Mouse (Mus musculus) heart, adult 9 months (tissue): ENCODE data around the gene Snx15.

ENCODE experiments used
- DNase-seq, 2 experiments: peaks; one replicate each; pipeline ENCODE4 v3.0.0; 2022; ENCODE audit warnings: low spot score in 2 of 2

The Snx15 gene

GRCm38 (mm10) chr19:6121761-6122160 lies 6.3 kb downstream of the Snx15 start:
- DNase-seq: no peak

- no peak for DNase-seq
These were observed 9.4 kb downstream of the Snx15 start for GRCm38 (mm10) chr19:6118677-6119185.

- peak; percentile 88 to 89 for DNase-seq
These were observed 10.0 kb downstream of the Snx15 start, which contains the start of gene Sac3d1 for GRCm38 (mm10) chr19:6117986-6118676. Sac3d1 (minus strand) TSS chr19:6118650.

- DNase-seq: no peak
These were observed 10.6 kb downstream of the Snx15 start for GRCm38 (mm10) chr19:6117346-6117985.

GRCm38 (mm10) chr19:6116113-6116850 lies 11.8 kb downstream of the Snx15 start:
- DNase-seq: peak in 1 of 2 experiments; percentile 15

- no peak for DNase-seq
These were observed 15.0 kb downstream of the Snx15 start for GRCm38 (mm10) chr19:6113116-6113515.

- no peak for DNase-seq
These were observed 22.5 kb downstream of the Snx15 start, which contains the start of gene Naaladl1 for GRCm38 (mm10) chr19:6105586-6105985. Naaladl1 (plus strand) TSS chr19:6105782.

GRCm38 (mm10) chr19:6104476-6104875 lies 23.6 kb downstream of the Snx15 start:
- no peak for DNase-seq

GRCm38 (mm10) chr19:6102169-6102853 lies 25.8 kb downstream of the Snx15 start:
- DNase-seq: no peak

GRCm38 (mm10) chr19:6101186-6101585 lies 26.9 kb downstream of the Snx15 start:
- DNase-seq: no peak

GRCm38 (mm10) chr19:6097847-6098246 lies 30.3 kb downstream of the Snx15 start:
- no peak for DNase-seq

GRCm38 (mm10) chr19:6094119-6094518 lies 34.0 kb downstream of the Snx15 start, which contains the start of gene AC131692.1:
AC131692.1 (plus strand) TSS chr19:6094419.
- DNase-seq: no peak

- no peak for DNase-seq
These were observed 39.3 kb downstream of the Snx15 start for GRCm38 (mm10) chr19:6088841-6089240.

- no peak for DNase-seq
These were observed 42.7 kb downstream of the Snx15 start for GRCm38 (mm10) chr19:6085417-6085879.

GRCm38 (mm10) chr19:6084478-6085248 lies 43.4 kb downstream of the Snx15 start, which contains the start of the genes Zfpl1 and Cdca5:
Zfpl1 (minus strand) TSS chr19:6084956.
Cdca5 (plus strand) TSS chr19:6084983.
- peak; percentile 94 to 96 for DNase-seq

GRCm38 (mm10) chr19:6082156-6082555 lies 45.9 kb downstream of the Snx15 start, which contains the start of gene Gm28374:
Gm28374 (minus strand) TSS chr19:6082256.
- no peak for DNase-seq

- DNase-seq: no peak
These were observed 48.1 kb downstream of the Snx15 start, which contains the start of gene Tmem262 for GRCm38 (mm10) chr19:6079983-6080480. Tmem262 (plus strand) TSS chr19:6080033.

GRCm38 (mm10) chr19:6076564-6077393 lies 51.3 kb downstream of the Snx15 start, which contains the start of gene Vps51:
Vps51 (minus strand) TSS chr19:6077231.
- DNase-seq: peak; percentile 83 to 86

- DNase-seq: no peak
These were observed 54.2 kb downstream of the Snx15 start for GRCm38 (mm10) chr19:6073889-6074288.
